Mouse (Mus musculus): ENCODE results near the gene Orai1. TPM values are rescaled to one million over a fixed set of nuclear protein-coding genes. Genes with fewer than 3 reads are reported as not detected.

Orai1 gene
- polyA plus RNA-seq, 1 experiment: 68.5 TPM

DNA sequence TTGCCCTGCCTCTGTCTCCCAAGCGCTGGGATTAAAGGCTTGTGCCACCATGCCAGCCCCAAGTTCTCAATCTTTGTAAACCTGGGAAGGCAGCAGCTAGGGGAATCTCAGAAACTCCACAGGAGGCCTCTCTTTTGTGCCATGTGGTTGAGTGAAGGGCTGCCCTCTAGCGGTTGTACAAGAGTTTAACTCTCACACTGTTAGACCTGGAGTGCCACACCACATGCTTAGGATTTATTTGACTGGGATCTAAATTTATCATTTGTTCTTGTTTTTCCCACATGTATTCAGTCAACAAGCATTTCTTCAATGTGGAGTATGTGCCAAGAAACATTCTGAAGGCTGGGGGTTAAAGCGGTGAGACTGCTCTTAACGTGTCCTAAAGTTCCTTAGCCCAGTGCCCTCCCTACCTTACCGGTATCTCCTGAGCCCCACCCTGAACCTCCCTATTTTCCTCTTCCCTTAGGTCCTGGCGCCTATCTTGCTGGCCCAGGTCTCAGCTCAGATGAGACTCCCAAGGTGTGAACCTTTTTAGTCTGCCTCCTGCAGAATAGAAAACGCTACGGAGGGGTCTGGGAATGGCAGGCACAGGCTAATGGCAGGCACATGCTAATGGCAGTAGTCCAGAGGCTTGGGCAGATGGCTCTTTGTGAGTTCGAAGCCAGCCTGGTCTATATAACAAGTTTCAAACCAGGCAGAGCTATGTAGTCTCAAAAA lies 1.1 kb upstream of the Orai1 start:
- Histone ChIP-seq H3K27ac (ENCODE audit: insufficient read depth, low read depth, low read length) (peak overlapping the region; percentile 62), H3K4me1 (ENCODE audit: control insufficient read depth, insufficient read depth, low read length) (peaks cover 44% of the 10 kb centered on the region), H3K4me3 (ENCODE audit: insufficient read depth, low read length) (peak overlapping the region; percentile 11; the same call in 1 of the 2 replicates)
- TF ChIP-seq POLR2A (IDR thresholded peaks at IDR 0.05; ENCODE audit: borderline replicate concordance, low read depth, low read length) (no peak; the same call in 1 of the 2 replicates), CTCF (IDR thresholded peaks at IDR 0.05; ENCODE audit: low read depth, low read length) (peak; percentile 31; the same call in 1 of the 2 replicates)

DNA sequence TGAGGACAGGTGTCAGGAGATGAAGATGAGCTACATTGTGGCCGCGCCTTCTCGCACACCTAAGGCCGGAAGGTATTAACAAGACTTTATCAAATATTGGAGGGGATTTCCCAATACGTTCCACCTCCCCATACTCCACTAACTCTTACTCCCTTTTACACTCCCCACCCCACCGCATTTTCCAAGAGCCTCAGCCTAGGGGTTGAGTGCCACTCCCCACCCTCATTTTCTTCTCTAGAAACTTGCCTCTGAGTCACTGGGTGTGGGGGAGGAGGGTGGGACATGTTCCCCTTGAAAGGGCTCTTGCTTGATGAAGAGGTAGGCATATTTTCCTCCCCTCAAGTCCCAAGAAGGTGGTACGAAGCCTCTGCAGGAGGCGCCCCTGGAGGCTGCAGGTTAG lies 1.0 kb downstream of the Orai1 start:
- Histone ChIP-seq H3K27ac (ENCODE audit: insufficient read depth, low read depth, low read length) (peak overlapping the region; percentile 92), H3K4me3 (ENCODE audit: insufficient read depth, low read length) (peak overlapping the region; percentile 94), H3K4me1 (ENCODE audit: control insufficient read depth, insufficient read depth, low read length) (peaks cover 42% of the 10 kb centered on the region)
- TF ChIP-seq POLR2A (IDR thresholded peaks at IDR 0.05; ENCODE audit: borderline replicate concordance, low read depth, low read length) (no peak), CTCF (IDR thresholded peaks at IDR 0.05; ENCODE audit: low read depth, low read length) (no peak)

DNA sequence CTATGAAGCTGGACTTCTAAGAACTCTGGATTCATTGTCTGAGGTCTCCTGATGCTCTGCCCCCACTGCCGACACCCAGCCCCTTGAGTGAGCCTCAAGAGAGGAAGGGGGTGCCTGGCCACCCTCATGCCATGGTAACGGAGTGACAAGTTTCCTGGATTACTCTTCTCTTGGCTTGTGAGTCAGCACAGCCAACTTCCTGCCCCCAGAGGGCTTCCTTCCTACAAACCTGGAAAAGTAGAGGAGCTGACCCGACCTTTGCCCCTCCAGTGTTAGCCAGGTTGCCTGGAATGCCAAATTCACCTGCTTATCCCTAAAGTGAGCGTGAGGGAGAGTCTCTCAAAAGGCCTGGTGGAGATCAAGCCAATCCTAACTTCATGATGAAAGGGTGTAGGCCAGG lies 2.6 kb downstream of the Orai1 start:
- Histone ChIP-seq H3K4me3 (ENCODE audit: insufficient read depth, low read length) (peak overlapping the region; percentile 9; the same call in 1 of the 2 replicates), H3K4me1 (ENCODE audit: control insufficient read depth, insufficient read depth, low read length) (peaks cover 48% of the 10 kb centered on the region), H3K27ac (ENCODE audit: insufficient read depth, low read depth, low read length) (no peak overlapping the region; the same call in 1 of the 2 replicates)
- TF ChIP-seq CTCF (IDR thresholded peaks at IDR 0.05; ENCODE audit: low read depth, low read length): no peak

DNA sequence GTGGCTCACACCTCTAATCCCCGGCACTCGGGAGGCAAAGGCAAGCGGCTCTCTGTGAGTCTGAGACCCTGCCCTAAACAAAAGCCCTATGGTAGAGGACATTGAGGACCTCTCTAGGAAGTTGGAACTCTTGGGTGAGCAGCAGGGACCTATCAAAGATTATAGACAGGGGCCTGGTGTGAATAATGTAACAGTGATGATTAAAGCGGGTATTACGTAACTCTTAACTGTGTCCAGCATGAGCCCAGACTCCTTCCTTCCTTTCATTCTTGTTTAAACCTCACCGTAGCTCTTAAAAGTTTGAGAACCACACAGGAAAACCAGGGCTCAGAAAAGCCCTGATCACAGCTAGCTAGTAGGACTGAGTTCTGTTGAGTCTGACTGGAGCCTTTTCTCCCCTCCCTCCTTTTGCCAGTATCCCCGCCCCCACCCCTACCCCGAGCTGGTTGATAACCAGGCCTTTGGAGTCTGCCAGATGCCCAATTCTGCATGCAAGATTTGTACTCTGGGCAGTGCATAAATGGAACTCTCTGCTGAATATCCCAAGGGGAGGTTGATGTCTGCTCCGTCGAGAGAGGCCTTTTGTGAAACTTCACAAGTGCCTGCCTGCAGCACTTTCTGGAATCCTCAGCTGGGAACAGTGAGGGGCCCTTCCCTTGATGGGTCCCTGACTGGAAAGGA lies 4.6 kb downstream of the Orai1 start:
- Histone ChIP-seq H3K4me3 (ENCODE audit: insufficient read depth, low read length) (peak overlapping the region; percentile 26), H3K4me1 (ENCODE audit: control insufficient read depth, insufficient read depth, low read length) (peaks cover 52% of the 10 kb centered on the region), H3K27ac (ENCODE audit: insufficient read depth, low read depth, low read length) (peak overlapping the region; percentile 48)
- TF ChIP-seq POLR2A (IDR thresholded peaks at IDR 0.05; ENCODE audit: borderline replicate concordance, low read depth, low read length) (0 out of 2 replicates have a peak, but pooled peaks have one; percentile 31), CTCF (IDR thresholded peaks at IDR 0.05; ENCODE audit: low read depth, low read length) (no peak)

DNA sequence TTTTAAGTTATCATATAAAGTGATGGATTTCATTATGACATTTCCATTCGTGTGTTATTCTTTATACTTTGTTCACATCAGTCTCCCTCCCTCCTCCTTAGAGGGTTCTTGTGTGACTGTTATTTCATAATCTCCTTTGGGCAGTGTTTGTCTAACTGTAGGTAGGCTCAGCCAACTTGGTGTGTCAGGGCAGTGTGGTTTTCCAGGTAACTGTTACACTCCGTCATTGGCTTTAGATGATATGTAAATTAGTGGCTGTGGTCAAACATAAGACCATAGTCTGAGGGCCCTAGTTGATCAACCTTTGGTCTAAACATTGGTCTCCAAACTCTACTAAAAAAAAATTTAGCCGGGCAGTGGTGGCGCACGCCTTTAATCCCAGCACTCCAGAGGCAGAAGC lies 5.6 kb downstream of the Orai1 start:
- Histone ChIP-seq H3K4me1 (ENCODE audit: control insufficient read depth, insufficient read depth, low read length) (peaks cover 57% of the 10 kb centered on the region), H3K4me3 (ENCODE audit: insufficient read depth, low read length) (no peak overlapping the region), H3K27ac (ENCODE audit: insufficient read depth, low read depth, low read length) (no peak overlapping the region)
- TF ChIP-seq CTCF (IDR thresholded peaks at IDR 0.05; ENCODE audit: low read depth, low read length) (no peak), POLR2A (IDR thresholded peaks at IDR 0.05; ENCODE audit: borderline replicate concordance, low read depth, low read length) (no peak)

DNA sequence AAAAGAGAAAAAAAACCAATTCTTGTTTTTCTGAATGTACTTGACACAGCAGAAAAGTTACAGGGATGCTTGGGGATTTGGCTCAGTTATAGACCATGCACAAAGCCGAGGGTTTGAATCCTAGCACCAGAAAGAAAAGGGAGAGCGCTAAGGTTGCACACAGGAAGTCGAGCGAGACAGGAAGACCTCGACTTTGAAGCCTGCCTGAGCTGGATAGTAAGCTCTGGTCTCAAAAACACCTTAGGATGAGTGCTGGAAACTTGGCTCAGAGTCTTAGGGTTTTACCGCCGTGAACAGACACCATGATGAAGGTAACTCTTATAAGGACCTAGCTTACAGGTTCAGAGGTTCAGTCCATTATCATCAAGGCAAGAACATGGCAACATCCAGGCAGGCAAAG lies 6.6 kb downstream of the Orai1 start:
- no peak overlapping the region for H3K4me3 ChIP-seq (ENCODE audit: insufficient read depth, low read length)
- peaks cover 66% of the 10 kb centered on the region for H3K4me1 ChIP-seq (ENCODE audit: control insufficient read depth, insufficient read depth, low read length)
- no peak overlapping the region for H3K27ac ChIP-seq (ENCODE audit: insufficient read depth, low read depth, low read length)
- TF ChIP-seq POLR2A (IDR thresholded peaks at IDR 0.05; ENCODE audit: borderline replicate concordance, low read depth, low read length) (no peak), CTCF (IDR thresholded peaks at IDR 0.05; ENCODE audit: low read depth, low read length) (no peak)

DNA sequence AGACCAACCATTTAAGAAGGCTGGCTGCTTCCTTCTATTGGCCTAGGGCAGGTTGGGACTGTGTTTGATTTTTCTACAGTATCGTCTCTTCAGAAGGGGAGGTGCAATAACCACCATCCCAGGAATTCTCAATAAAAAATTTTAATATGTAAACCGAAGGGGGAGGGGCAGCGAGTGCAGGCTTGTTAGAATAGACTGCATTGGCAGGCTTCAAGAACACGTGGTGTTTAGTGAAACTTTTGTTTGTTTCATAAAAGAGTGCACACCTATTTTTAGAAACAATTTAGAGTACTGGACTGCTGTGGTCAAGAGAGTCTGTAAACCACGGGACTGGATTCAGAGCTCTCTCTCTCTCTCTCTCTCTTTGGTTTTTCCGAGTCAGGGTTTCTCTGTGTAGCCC lies 8.2 kb downstream of the Orai1 start:
- TF ChIP-seq POLR2A (IDR thresholded peaks at IDR 0.05; ENCODE audit: borderline replicate concordance, low read depth, low read length) (no peak), CTCF (IDR thresholded peaks at IDR 0.05; ENCODE audit: low read depth, low read length) (no peak)
- H3K4me1 ChIP-seq (ENCODE audit: control insufficient read depth, insufficient read depth, low read length): peaks cover 67% of the 10 kb centered on the region
- peak overlapping the region; percentile 19 for H3K27ac ChIP-seq (ENCODE audit: insufficient read depth, low read depth, low read length)
- no peak overlapping the region for H3K4me3 ChIP-seq (ENCODE audit: insufficient read depth, low read length)

DNA sequence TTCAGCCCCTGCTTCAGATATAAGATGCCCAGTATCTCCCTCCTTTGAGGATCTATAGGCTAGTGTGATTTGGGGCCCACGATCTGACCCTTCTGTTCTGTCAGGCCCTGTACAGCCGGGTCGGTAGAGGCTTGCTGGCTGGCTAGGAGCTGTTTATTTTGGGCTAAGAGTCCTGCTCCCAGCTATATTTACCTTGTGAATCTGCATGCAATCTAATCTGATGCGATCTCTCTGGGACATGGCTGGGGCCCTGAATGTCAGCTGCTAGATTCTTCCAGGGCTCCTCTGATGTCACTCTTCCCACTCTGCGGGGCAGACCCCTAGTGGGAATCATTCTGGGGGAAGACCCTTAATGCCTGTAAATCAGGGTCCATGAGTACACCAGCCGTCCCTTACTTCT lies 9.4 kb downstream of the Orai1 start:
- H3K4me3 ChIP-seq (ENCODE audit: insufficient read depth, low read length): no peak overlapping the region
- peaks cover 55% of the 10 kb centered on the region for H3K4me1 ChIP-seq (ENCODE audit: control insufficient read depth, insufficient read depth, low read length)
- no peak for TF ChIP-seq CTCF (IDR thresholded peaks at IDR 0.05; ENCODE audit: low read depth, low read length)
- TF ChIP-seq POLR2A (IDR thresholded peaks at IDR 0.05; ENCODE audit: borderline replicate concordance, low read depth, low read length): no peak
- H3K27ac ChIP-seq (ENCODE audit: insufficient read depth, low read depth, low read length): peak overlapping the region; percentile 96

DNA sequence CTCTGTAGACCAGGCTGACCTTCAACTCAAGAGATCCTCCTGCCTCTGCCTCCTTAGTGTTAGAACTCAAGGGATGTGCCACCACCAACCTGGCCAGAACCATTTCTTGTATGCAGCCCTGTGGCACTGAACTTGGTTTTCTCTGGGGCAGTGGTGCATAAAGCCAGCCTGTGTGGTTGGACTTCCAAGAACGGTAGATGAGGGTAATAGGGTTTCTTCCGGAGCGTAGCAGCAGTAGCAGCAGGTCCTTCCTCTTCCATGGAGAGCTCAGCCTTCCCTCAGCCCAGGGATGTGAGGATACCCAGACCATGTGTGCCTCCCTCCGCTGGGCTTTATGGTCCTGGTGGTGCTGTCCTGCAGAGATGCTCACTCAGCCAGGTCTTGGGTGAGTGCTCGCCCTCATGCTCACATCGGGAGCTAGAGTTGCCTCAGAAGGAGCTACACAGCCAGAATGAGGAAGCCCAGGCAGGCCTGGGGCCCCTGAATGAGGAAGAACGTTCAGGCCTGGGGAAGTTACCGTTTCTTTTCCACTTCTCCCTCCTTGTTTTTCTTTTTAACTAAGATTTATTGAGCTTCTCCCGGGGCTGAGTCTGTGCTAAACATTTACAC lies 10.2 kb downstream of the Orai1 start:
- peak overlapping the region; percentile 96 for H3K27ac ChIP-seq (ENCODE audit: insufficient read depth, low read depth, low read length)
- H3K4me1 ChIP-seq (ENCODE audit: control insufficient read depth, insufficient read depth, low read length): peaks cover 50% of the 10 kb centered on the region
- peak overlapping the region; percentile 37 for H3K4me3 ChIP-seq (ENCODE audit: insufficient read depth, low read length)

DNA sequence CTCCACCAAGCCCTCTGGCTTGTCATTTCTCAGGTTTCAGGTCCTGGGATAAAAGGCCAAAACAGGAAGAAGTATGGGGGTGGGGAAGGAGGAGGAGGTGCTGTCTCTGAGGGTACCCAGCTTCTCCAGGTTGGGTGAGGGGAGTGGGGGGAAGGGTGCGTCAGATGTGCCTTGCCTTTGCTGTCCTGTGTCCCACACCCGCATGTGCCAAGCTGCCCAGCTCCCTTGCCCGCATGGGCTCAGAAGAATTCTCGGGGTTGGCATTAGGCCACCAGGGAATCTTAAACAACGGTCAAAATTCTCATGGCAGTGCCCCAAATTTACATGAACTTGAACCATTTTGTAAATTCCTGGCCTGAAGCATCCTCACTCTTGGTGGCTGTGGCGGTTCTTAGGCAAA lies 11.5 kb downstream of the Orai1 start:
- H3K4me3 ChIP-seq (ENCODE audit: insufficient read depth, low read length): no peak overlapping the region
- TF ChIP-seq CTCF (IDR thresholded peaks at IDR 0.05; ENCODE audit: low read depth, low read length) (no peak), POLR2A (IDR thresholded peaks at IDR 0.05; ENCODE audit: borderline replicate concordance, low read depth, low read length) (no peak)
- peaks cover 46% of the 10 kb centered on the region for H3K4me1 ChIP-seq (ENCODE audit: control insufficient read depth, insufficient read depth, low read length)
- H3K27ac ChIP-seq (ENCODE audit: insufficient read depth, low read depth, low read length): peak overlapping the region; percentile 87

More for the DNA sequence above, 10.2 kb downstream of the Orai1 start:
- TF ChIP-seq POLR2A (IDR thresholded peaks at IDR 0.05; ENCODE audit: borderline replicate concordance, low read depth, low read length) (no peak), CTCF (IDR thresholded peaks at IDR 0.05; ENCODE audit: low read depth, low read length) (no peak)
